Mouse (Mus musculus): ENCODE measurements around the gene Rundc3b. TPM values are rescaled to one million over a fixed set of nuclear protein-coding genes. Genes with fewer than 3 reads are reported as not detected.

The Rundc3b gene
- polyA plus RNA-seq, 1 experiment from 2014 or later, result 3.6 TPM

Other genes starting within 250 kb of the Rundc3b start
- gene Dbf4, start 200.2 kb downstream of the Rundc3b start, polyA plus RNA-seq (2016; fragmentation: Nextera tagmentation; extraction: Ambion mirVana), result 60.8 and 65.3 TPM in 2 replicates
- 9.1 and 9.5 TPM in 2 replicates for gene Slc25a40, start 200.1 kb downstream of the Rundc3b start, polyA plus RNA-seq (2016; fragmentation: Nextera tagmentation; extraction: Ambion mirVana)
- gene Abcb1a, start 37.1 kb upstream of the Rundc3b start, polyA plus RNA-seq (2016; fragmentation: Nextera tagmentation; extraction: Ambion mirVana), result 0.18 and 0.20 TPM in 2 replicates
- gene Abcb1b, start 175.2 kb upstream of the Rundc3b start, polyA plus RNA-seq (2016; fragmentation: Nextera tagmentation; extraction: Ambion mirVana), result 0.95 and 1.2 TPM in 2 replicates

Measured in embryonic facial prominence, embryonic 10.5 days (tissue).